Mouse (Mus musculus): ENCODE measurements around the gene Smad5. TPM values are rescaled to one million over a fixed set of nuclear protein-coding genes. Genes with fewer than 3 reads are reported as not detected.

The Smad5 gene
- total RNA-seq (2021) = 10 to 100 TPM; 26.3 to 28.0 TPM
- long read RNA-seq, experiment 1, full-length matches to known transcripts = 1 of 7 reads
- long read RNA-seq, experiment 1, partial matches to known transcripts = 1 of 7 reads
- long read RNA-seq, experiment 1, other reads (novel, unspliced or antisense) = 5 of 7 reads
- long read RNA-seq, experiment 2, full-length matches to known transcripts = 2 of 4 reads
- long read RNA-seq, experiment 2, partial matches to known transcripts = 0 of 4 reads
- long read RNA-seq, experiment 2, other reads (novel, unspliced or antisense) = 2 of 4 reads

- peak within 1 kb of the TSS; percentile 98 for H3K27ac ChIP-seq
- peak within 1 kb of the TSS; percentile 83 for H3K4me3 ChIP-seq
- peak; percentile 82 to 86 for DNase-seq (ENCODE audit: low spot score in 2 of 2)
- TF ChIP-seq CTCF (conservative IDR thresholded peaks at IDR 0.05) = no peak
Observed at GRCm38 (mm10) chr13:56702469-56703221, at the start of gene Smad5. Gene Smad5 (plus strand): TSS chr13:56703010.

GRCm38 (mm10) chr13:56654176-56654575 lies 48.6 kb upstream of the Smad5 start:
- DNase-seq (ENCODE audit: low spot score in 2 of 2) = no peak
- TF ChIP-seq CTCF (conservative IDR thresholded peaks at IDR 0.05) = no peak
- no peak overlapping the region for H3K4me3 ChIP-seq
- H3K27ac ChIP-seq = no peak overlapping the region

- Histone ChIP-seq H3K4me3 (no peak overlapping the region), H3K27ac (no peak overlapping the region)
- TF ChIP-seq CTCF (conservative IDR thresholded peaks at IDR 0.05) = peak; percentile 91
- peak; percentile 43 to 77 for DNase-seq (ENCODE audit: low spot score in 2 of 2)
Observed at GRCm38 (mm10) chr13:56657946-56658512, 44.8 kb upstream of the Smad5 start.

- Histone ChIP-seq H3K27ac (no peak overlapping the region), H3K4me3 (no peak overlapping the region)
- DNase-seq (ENCODE audit: low spot score in 2 of 2) = no peak
- TF ChIP-seq CTCF (conservative IDR thresholded peaks at IDR 0.05) = no peak
Observed at GRCm38 (mm10) chr13:56658931-56659330, 43.9 kb upstream of the Smad5 start.

- DNase-seq (ENCODE audit: low spot score in 2 of 2) = no peak
- TF ChIP-seq CTCF (conservative IDR thresholded peaks at IDR 0.05) = no peak
- Histone ChIP-seq H3K4me3 (no peak overlapping the region), H3K27ac (no peak overlapping the region)
Observed at GRCm38 (mm10) chr13:56661914-56662621, 40.7 kb upstream of the Smad5 start.

- TF ChIP-seq CTCF (conservative IDR thresholded peaks at IDR 0.05) = no peak
- Histone ChIP-seq H3K4me3 (no peak overlapping the region), H3K27ac (no peak overlapping the region)
- DNase-seq (ENCODE audit: low spot score in 2 of 2) = peak in 1 of 2 experiments; percentile 13
Observed at GRCm38 (mm10) chr13:56664256-56665170, 38.3 kb upstream of the Smad5 start.

- no peak overlapping the region for H3K4me3 ChIP-seq
- TF ChIP-seq CTCF (conservative IDR thresholded peaks at IDR 0.05) = no peak
- no peak overlapping the region for H3K27ac ChIP-seq
- DNase-seq (ENCODE audit: low spot score in 2 of 2) = no peak
Observed at GRCm38 (mm10) chr13:56671206-56671605, 31.6 kb upstream of the Smad5 start.

GRCm38 (mm10) chr13:56677731-56678130 lies 25.1 kb upstream of the Smad5 start:
- no peak for TF ChIP-seq CTCF (conservative IDR thresholded peaks at IDR 0.05)
- DNase-seq (ENCODE audit: low spot score in 2 of 2) = no peak
- H3K4me3 ChIP-seq = no peak overlapping the region
- H3K27ac ChIP-seq = no peak overlapping the region

- no peak for DNase-seq (ENCODE audit: low spot score in 2 of 2)
- no peak for TF ChIP-seq CTCF (conservative IDR thresholded peaks at IDR 0.05)
- Histone ChIP-seq H3K4me3 (no peak overlapping the region), H3K27ac (no peak overlapping the region)
Observed at GRCm38 (mm10) chr13:56678188-56678787, 24.5 kb upstream of the Smad5 start.

- no peak for TF ChIP-seq CTCF (conservative IDR thresholded peaks at IDR 0.05)
- no peak overlapping the region for H3K4me3 ChIP-seq
- no peak for DNase-seq (ENCODE audit: low spot score in 2 of 2)
- no peak overlapping the region for H3K27ac ChIP-seq
Observed at GRCm38 (mm10) chr13:56678826-56679504, 23.8 kb upstream of the Smad5 start.

- Histone ChIP-seq H3K27ac (no peak overlapping the region), H3K4me3 (peak overlapping the region; percentile 52)
- DNase-seq (ENCODE audit: low spot score in 2 of 2) = no peak
- no peak for TF ChIP-seq CTCF (conservative IDR thresholded peaks at IDR 0.05)
Observed at GRCm38 (mm10) chr13:56681924-56682323, 20.9 kb upstream of the Smad5 start.
